In genomic region chr19:47463206-47463605, GRCm38 (mm10) we compare ENCODE assay signal across 7 mouse cellular contexts. TPM values are rescaled to one million over a fixed set of nuclear protein-coding genes. Genes with fewer than 3 reads are reported as not detected.
DNase-seq lines count a peak whose midpoint lies in the region; ATAC-seq and TF ChIP-seq lines count a peak whose summit lies in the region.

No protein-coding gene starts in this region.

- no peaks in the 10 kb centered on the region for H3K27me3 ChIP-seq in lung, embryonic 15.5 days
- H3K27me3 ChIP-seq in limb, embryonic 15.5 days, result no peaks in the 10 kb centered on the region

- ATAC-seq in lung, embryonic 15.5 days (ENCODE audit: borderline replicate concordance, extremely low read depth, low FRiP score, low TSS enrichment), result no peak
- no peak for ATAC-seq in limb, embryonic 15.5 days (ENCODE audit: insufficient number of reproducible peaks, low FRiP score, low TSS enrichment, low read depth)
- ATAC-seq in granulocyte monocyte progenitor cell, adult 5-6 weeks (replicated peaks; ENCODE audit: poor library complexity, severe bottlenecking), result no peak

- no peaks in the 10 kb centered on the region for H3K9me3 ChIP-seq in lung, embryonic 15.5 days
- H3K9me3 ChIP-seq in limb, embryonic 15.5 days, result no peaks in the 10 kb centered on the region

- no peaks in the 10 kb centered on the region for H3K36me3 ChIP-seq in lung, embryonic 15.5 days
- no peaks in the 10 kb centered on the region for H3K36me3 ChIP-seq in limb, embryonic 15.5 days

- H3K4me3 ChIP-seq in lung, embryonic 15.5 days, result peak overlapping the region; percentile 72
- H3K4me3 ChIP-seq in embryonic fibroblast, embryonic 13.5 days (ENCODE audit: insufficient read depth, low read length), result peak overlapping the region; percentile 86
- H3K4me3 ChIP-seq in limb, embryonic 15.5 days, result peak overlapping the region; percentile 80

- peak overlapping the region; percentile 80 for H3K4me2 ChIP-seq in lung, embryonic 15.5 days
- H3K4me2 ChIP-seq in limb, embryonic 15.5 days, result peak overlapping the region; percentile 88

- no peak for TF ChIP-seq CTCF in embryonic fibroblast, embryonic 13.5 days (IDR thresholded peaks at IDR 0.05; ENCODE audit: borderline replicate concordance, insufficient read depth, low read length)

- DNase-seq in lung, postnatal 14 days, result no peak
- DNase-seq in retina, embryonic 14.5 days (ENCODE audit: low spot score), result peak; percentile 56
- no peak for DNase-seq in frontal cortex, postnatal 14 days (ENCODE audit: low spot score in 2 of 2)

- peak overlapping the region; percentile 77 for H3K9ac ChIP-seq in lung, embryonic 15.5 days
- peak overlapping the region; percentile 94 for H3K9ac ChIP-seq in limb, embryonic 15.5 days

- peak overlapping the region; percentile 84; the same call in 1 of the 2 replicates for H3K27ac ChIP-seq in lung, embryonic 15.5 days
- H3K27ac ChIP-seq in embryonic fibroblast, embryonic 13.5 days (ENCODE audit: insufficient read depth, low read length), result no peak overlapping the region
- H3K27ac ChIP-seq in limb, embryonic 15.5 days, result peak overlapping the region; percentile 91

- WGBS in lung, embryonic 15.5 days, result under 1% methylated on average over 13 of the region's 13 CpGs
- WGBS in limb, embryonic 15.5 days, result under 1% methylated on average over 13 of the region's 13 CpGs

- H3K4me1 ChIP-seq in lung, embryonic 15.5 days, result peaks cover 50% of the 10 kb centered on the region
- H3K4me1 ChIP-seq in embryonic fibroblast, embryonic 13.5 days (ENCODE audit: control insufficient read depth, insufficient read depth, low read length), result peaks cover 5% of the 10 kb centered on the region
- peaks cover 51% of the 10 kb centered on the region for H3K4me1 ChIP-seq in limb, embryonic 15.5 days

- TF ChIP-seq POLR2A in embryonic fibroblast, embryonic 13.5 days (IDR thresholded peaks at IDR 0.05; ENCODE audit: low read depth, low read length), result no peak

RNA-seq across cellular contexts. Expression of gene Sh3pxd2a, which starts 1.0 kb away (rescaled TPM):
- polyA plus RNA-seq in lung, embryonic 15.5 days (2015; fragmentation: Nextera tagmentation; extraction: Ambion mirVana), result 6.8 and 7.1 TPM in 2 replicates
- 150 and 157 TPM in 2 replicates for polyA plus RNA-seq in embryonic fibroblast, embryonic 13.5 days (2011; ENCODE audit: insufficient read length, low read depth, missing spikeins)
- 12.2 and 12.4 TPM in 2 replicates for polyA plus RNA-seq in limb, embryonic 15.5 days (2015; fragmentation: Nextera tagmentation; extraction: Ambion mirVana)
- 1.9 and 3.1 TPM in 2 replicates for total RNA-seq in granulocyte monocyte progenitor cell, adult 5-6 weeks (2014; fragmentation: Nextera tagmentation)
- 1.1 and 1.2 TPM in 2 replicates for total RNA-seq in granulocyte monocyte progenitor cell, adult 5-6 weeks (2017)

Comparison
In these comparisons a context has a peak if more than half of its experiments do, and no peak if none do; other contexts are left out.
1. RNA of gene Sh3pxd2a, which starts 1.0 kb away (polyA plus RNA-seq): 150 to 157 TPM in embryonic fibroblast, embryonic 13.5 days; 12.2 to 12.4 TPM in limb, embryonic 15.5 days and 6.8 to 7.1 TPM in lung, embryonic 15.5 days; every median in the first group is over 10 times any median in the second.
2. Peak in every context shown above with its lines, with median percentiles within 50 percentile points of each other: H3K4me3 ChIP-seq.